Mouse (Mus musculus): ENCODE results near the gene Slc5a2. TPM values are rescaled to one million over a fixed set of nuclear protein-coding genes. Genes with fewer than 3 reads are reported as not detected.

Gene Slc5a2
- polyA plus RNA-seq, 1 experiment from 2014 or later: not detected

- H3K4me1 ChIP-seq: peaks cover 17% of the 10 kb centered on the region
- H3K9ac ChIP-seq: no peak overlapping the region
- WGBS: 95% methylated on average over 27 of the region's 27 CpGs
- ATAC-seq: no peak
- H3K27me3 ChIP-seq: no peaks in the 10 kb centered on the region
- H3K4me2 ChIP-seq: no peak overlapping the region
- H3K36me3 ChIP-seq (ENCODE audit: poor library complexity, severe bottlenecking): peaks cover 50% of the 10 kb centered on the region
- no peak overlapping the region for H3K4me3 ChIP-seq
- no peak overlapping the region for H3K27ac ChIP-seq
- no peaks in the 10 kb centered on the region for H3K9me3 ChIP-seq (replicated peaks)
Observed at GRCm38 (mm10) chr7:128240131-128240784, 25.2 kb upstream of the Slc5a2 start.

DNA sequence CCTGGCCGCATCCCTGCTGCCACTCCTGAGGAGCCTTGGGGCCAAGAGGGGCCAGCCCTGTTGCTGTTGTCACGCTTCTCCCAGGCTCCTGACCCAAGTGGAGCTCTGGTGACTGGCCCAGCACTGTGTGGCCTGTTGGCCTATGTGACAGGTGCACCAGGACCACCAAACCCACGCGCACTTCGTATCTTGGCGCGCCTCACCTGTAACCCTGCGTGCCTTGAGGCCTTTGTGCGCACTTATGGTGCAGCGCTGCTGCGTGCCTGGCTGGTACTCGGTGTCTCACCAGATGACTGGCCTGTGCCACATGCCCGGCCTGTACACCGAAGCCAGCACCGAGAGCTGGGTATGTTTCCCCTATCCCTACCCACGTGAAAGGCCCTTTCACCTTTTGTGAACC is 23.1 kb upstream of the Slc5a2 start:
- peaks cover 22% of the 10 kb centered on the region for H3K4me1 ChIP-seq
- H3K27ac ChIP-seq: no peak overlapping the region
- H3K36me3 ChIP-seq (ENCODE audit: poor library complexity, severe bottlenecking): peaks cover 50% of the 10 kb centered on the region
- no peak overlapping the region for H3K9ac ChIP-seq
- H3K4me2 ChIP-seq: no peak overlapping the region
- H3K27me3 ChIP-seq: no peaks in the 10 kb centered on the region
- 95% methylated on average over 16 of the region's 16 CpGs for WGBS
- no peaks in the 10 kb centered on the region for H3K9me3 ChIP-seq (replicated peaks)
- no peak for ATAC-seq
- no peak overlapping the region for H3K4me3 ChIP-seq

DNA sequence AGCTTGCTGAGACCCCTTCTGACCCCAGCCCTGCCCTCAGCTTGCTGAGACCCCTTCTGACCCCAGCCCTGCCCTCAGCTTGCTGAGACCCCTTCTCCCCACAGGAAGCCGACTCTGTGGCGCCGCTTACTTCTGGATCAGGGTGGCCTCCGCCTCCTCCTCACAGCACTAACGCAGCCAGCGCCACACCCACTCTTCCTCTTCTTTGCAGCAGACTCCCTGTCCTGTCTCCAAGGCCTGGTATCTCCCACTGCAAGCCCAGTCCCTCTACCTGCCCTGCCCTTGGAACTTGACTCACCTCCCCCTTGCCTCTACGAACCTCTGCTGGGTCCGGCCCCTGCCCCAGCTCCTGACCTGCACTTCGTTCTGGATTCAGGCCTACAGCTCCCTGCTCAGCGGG is 21.5 kb upstream of the Slc5a2 start:
- H3K9ac ChIP-seq: no peak overlapping the region

DNA sequence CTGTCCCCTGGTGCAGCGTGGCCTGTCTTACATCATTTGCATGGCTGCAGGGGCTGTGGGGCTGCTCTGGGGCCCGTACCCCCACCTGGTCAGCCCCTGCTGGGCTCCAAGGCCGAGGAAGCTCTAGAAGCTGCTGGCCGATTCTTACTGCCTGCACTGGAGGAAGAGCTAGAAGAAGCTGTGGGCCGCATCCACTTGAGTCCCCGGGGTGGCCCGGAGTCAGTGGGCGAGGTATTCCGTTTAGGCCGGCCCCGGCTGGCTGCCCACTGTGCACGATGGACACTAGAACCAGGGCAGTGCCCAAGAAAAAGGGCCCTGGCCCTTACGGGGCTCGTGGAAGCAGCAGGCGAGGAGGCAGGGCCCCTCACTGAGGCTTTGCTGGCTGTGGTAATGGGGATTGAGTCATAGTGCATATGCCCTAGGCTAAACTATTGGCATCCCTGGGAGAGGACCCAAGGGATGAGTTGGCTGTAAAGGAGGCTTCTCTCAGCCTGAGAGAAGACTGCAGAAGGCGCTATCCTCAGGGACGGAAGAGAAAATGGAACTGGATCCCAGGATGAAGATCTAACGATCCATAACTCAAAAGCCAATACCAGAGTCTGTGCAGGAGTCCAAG is 20.9 kb upstream of the Slc5a2 start:
- Histone ChIP-seq H3K4me3 (no peak overlapping the region), H3K36me3 (ENCODE audit: poor library complexity, severe bottlenecking) (peaks cover 50% of the 10 kb centered on the region), H3K27me3 (no peaks in the 10 kb centered on the region), H3K4me2 (no peak overlapping the region), H3K9me3 (replicated peaks) (no peaks in the 10 kb centered on the region), H3K4me1 (peaks cover 12% of the 10 kb centered on the region), H3K9ac (peak overlapping the region; percentile 16; the same call in 1 of the 2 replicates), H3K27ac (no peak overlapping the region)
- ATAC-seq: no peak
- 90% methylated on average over 18 of the region's 18 CpGs for WGBS

More for the DNA sequence above, 21.5 kb upstream of the Slc5a2 start:
- H3K9me3 ChIP-seq (replicated peaks): no peaks in the 10 kb centered on the region
- no peak overlapping the region for H3K27ac ChIP-seq
- ATAC-seq: no peak
- peaks cover 18% of the 10 kb centered on the region for H3K4me1 ChIP-seq
- H3K4me2 ChIP-seq: no peak overlapping the region
- 59% methylated on average over 10 of the region's 10 CpGs for WGBS
- H3K27me3 ChIP-seq: no peaks in the 10 kb centered on the region
- H3K4me3 ChIP-seq: no peak overlapping the region
- H3K36me3 ChIP-seq (ENCODE audit: poor library complexity, severe bottlenecking): peaks cover 50% of the 10 kb centered on the region

GRCm38 (mm10) chr7:128245547-128245946 is 19.9 kb upstream of the Slc5a2 start:
- Histone ChIP-seq H3K4me2 (no peak overlapping the region), H3K27ac (no peak overlapping the region), H3K4me3 (no peak overlapping the region), H3K9ac (no peak overlapping the region), H3K4me1 (peaks cover 11% of the 10 kb centered on the region), H3K9me3 (replicated peaks) (no peaks in the 10 kb centered on the region), H3K27me3 (peaks cover 7% of the 10 kb centered on the region; the same call in 1 of the 2 replicates), H3K36me3 (ENCODE audit: poor library complexity, severe bottlenecking) (peaks cover 41% of the 10 kb centered on the region)
- ATAC-seq: no peak
- 88% methylated on average over 4 of the region's 4 CpGs for WGBS

DNA sequence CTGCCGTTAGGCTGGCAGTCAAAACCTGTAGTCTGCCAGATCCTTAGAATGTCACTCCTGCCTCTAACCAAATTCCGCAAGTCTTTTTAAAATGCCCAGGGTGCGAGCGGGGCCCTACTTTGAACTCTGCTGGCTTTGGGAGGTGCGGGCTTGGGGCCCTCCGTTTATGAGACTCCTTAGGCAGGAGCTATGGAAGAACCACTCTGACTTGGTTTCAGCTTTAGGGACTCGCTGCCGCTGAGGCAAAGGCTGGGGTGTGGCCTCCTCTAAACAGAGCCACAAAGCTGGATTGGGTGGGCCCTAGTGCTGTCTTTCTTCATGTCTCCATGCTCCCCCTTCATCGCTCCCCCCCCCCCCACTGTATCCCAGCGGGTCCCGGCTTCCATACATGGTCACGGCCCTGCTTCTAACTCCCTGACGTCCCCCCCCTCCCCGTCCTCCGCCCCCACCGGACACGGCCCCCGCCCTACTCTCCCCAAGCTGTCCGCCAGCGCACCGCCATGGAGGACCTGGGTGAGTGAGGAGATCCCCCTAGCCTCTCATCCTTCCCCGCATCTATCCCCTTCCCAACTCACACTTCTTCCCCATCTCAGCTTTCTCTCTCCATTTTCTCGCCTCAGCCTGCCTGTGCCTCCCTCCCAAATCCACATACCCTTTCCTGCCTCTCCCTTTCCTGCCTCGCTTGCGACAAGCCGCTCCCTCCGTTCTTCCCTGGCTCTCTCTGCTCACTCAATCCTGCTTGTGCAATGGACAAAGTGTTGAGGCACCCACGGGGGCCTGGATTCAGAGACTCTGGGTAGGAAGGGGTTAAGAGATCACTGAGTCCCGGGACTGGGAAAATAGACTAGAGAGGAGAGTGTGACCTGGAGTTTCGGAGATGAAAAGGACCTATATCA is 18.7 kb upstream of the Slc5a2 start, which contains the start of gene Tgfb1i1:
TSS of gene Tgfb1i1 (plus strand) at position 317 of the 896 bp plus-strand sequence.
- Histone ChIP-seq H3K4me3 (peak within 1 kb of the TSS; percentile 37), H3K36me3 (ENCODE audit: poor library complexity, severe bottlenecking) (peaks cover 30% of the 10 kb centered on the region), H3K4me1 (peaks cover 11% of the 10 kb centered on the region), H3K27ac (peak within 1 kb of the TSS; percentile 32; the same call in 1 of the 2 replicates), H3K27me3 (peaks cover 10% of the 10 kb centered on the region), H3K9ac (peak within 1 kb of the TSS; percentile 62), H3K9me3 (replicated peaks) (no peaks in the 10 kb centered on the region), H3K4me2 (peak within 1 kb of the TSS; percentile 62)
- 2% methylated on average over 20 of the region's 30 CpGs for WGBS
- peak; percentile 60 for ATAC-seq

- ATAC-seq: peak; percentile 82
- Histone ChIP-seq H3K4me2 (peak overlapping the region; percentile 62), H3K36me3 (ENCODE audit: poor library complexity, severe bottlenecking) (peaks cover 24% of the 10 kb centered on the region), H3K27me3 (peaks cover 15% of the 10 kb centered on the region), H3K4me1 (peaks cover 18% of the 10 kb centered on the region), H3K9ac (peak overlapping the region; percentile 62; the same call in 1 of the 2 replicates), H3K9me3 (replicated peaks) (no peaks in the 10 kb centered on the region), H3K27ac (peak overlapping the region; percentile 32; the same call in 1 of the 2 replicates), H3K4me3 (peak overlapping the region; percentile 37)
- WGBS: under 1% methylated on average over 13 of the region's 13 CpGs
Observed at GRCm38 (mm10) chr7:128247443-128247842, 18.0 kb upstream of the Slc5a2 start.

DNA sequence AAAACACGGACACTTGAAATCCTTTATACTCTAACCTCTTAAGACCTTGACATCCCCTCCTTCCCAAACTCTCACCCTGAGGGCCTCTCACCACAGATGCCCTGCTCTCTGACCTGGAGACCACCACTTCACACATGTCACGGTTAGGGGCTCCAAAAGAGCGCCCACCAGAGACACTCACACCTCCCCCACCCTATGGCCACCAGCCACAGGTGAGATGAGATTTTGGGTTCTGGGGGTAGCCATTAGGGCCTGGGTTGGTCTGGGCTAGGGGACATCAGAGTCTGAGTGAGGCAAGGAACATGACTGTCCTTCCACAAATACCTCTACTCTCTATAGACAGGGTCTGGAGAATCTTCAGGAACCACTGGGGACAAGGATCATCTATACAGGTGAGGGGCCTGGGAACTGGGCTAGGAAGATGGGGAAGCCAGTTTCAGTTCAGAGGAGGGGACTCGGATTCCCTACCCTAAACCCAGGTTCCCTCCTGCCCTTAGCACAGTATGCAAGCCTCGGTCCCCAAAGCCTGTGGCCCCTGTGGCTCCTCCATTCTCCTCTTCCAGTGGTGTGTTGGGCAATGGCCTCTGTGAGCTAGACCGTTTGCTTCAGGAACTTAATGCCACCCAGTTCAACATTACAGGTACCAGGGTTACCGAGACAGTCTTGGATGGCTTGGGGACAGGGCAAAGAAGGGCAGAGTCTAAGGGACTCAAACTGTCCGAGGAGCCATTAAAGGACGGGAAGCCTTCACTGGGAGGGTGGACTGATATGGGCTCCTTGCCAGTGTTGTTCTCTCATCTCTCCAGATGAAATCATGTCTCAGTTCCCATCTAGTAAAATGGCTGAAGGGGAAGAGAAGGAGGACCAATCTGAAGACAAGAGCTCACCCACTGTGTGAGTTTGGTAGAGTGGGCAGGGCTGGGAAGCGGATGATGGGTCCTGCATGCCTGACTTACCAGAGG is 17.1 kb upstream of the Slc5a2 start:
- Histone ChIP-seq H3K4me1 (peaks cover 22% of the 10 kb centered on the region), H3K4me3 (no peak overlapping the region), H3K9me3 (replicated peaks) (no peaks in the 10 kb centered on the region), H3K27ac (no peak overlapping the region), H3K9ac (no peak overlapping the region), H3K4me2 (no peak overlapping the region), H3K36me3 (ENCODE audit: poor library complexity, severe bottlenecking) (peaks cover 16% of the 10 kb centered on the region), H3K27me3 (peaks cover 15% of the 10 kb centered on the region)
- 89% methylated on average over 10 of the region's 10 CpGs for WGBS
- no peak for ATAC-seq

- ATAC-seq: no peak
- no peak overlapping the region for H3K4me3 ChIP-seq
- H3K9me3 ChIP-seq (replicated peaks): no peaks in the 10 kb centered on the region
- peaks cover 17% of the 10 kb centered on the region for H3K27me3 ChIP-seq
- peaks cover 22% of the 10 kb centered on the region for H3K4me1 ChIP-seq
- peaks cover 3% of the 10 kb centered on the region for H3K36me3 ChIP-seq (ENCODE audit: poor library complexity, severe bottlenecking)
- 83% methylated on average over 5 of the region's 5 CpGs for WGBS
- no peak overlapping the region for H3K4me2 ChIP-seq
- no peak overlapping the region for H3K27ac ChIP-seq
- no peak overlapping the region for H3K9ac ChIP-seq
Observed at GRCm38 (mm10) chr7:128249998-128250397, 15.5 kb upstream of the Slc5a2 start.

GRCm38 (mm10) chr7:128251946-128252345 is 13.5 kb upstream of the Slc5a2 start:
- H3K27me3 ChIP-seq: peaks cover 17% of the 10 kb centered on the region
- H3K4me1 ChIP-seq: peaks cover 15% of the 10 kb centered on the region
- no peaks in the 10 kb centered on the region for H3K9me3 ChIP-seq (replicated peaks)
- no peak overlapping the region for H3K27ac ChIP-seq
- 0 out of 2 replicates have a peak overlapping the region, but pooled peaks have one; percentile 48 for H3K9ac ChIP-seq
- H3K36me3 ChIP-seq (ENCODE audit: poor library complexity, severe bottlenecking): no peaks in the 10 kb centered on the region
- peak overlapping the region; percentile 69 for H3K4me2 ChIP-seq
- peak overlapping the region; percentile 37 for H3K4me3 ChIP-seq
- ATAC-seq: no peak
- WGBS: 53% methylated on average over 12 of the region's 12 CpGs

DNA sequence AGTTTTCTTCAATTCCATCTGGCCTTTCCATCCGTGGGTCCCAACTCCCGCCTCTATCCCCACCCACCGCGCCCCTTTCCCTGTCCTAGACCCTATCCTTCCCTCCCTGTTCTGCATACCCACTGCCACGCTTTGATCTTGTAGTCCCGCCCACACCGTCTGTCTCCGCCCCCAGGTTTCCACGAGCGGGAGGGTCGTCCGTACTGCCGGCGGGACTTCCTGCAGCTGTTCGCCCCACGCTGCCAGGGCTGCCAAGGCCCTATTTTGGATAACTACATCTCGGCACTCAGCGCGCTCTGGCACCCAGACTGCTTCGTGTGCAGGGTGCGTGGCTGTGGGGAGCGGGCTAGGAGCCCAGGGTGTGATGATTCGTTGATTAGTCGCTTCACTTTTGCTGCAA is 12.8 kb upstream of the Slc5a2 start:
- H3K4me1 ChIP-seq: peaks cover 11% of the 10 kb centered on the region
- peak overlapping the region; percentile 37 for H3K4me3 ChIP-seq
- peak overlapping the region; percentile 69 for H3K4me2 ChIP-seq
- H3K27ac ChIP-seq: no peak overlapping the region
- ATAC-seq: peak; percentile 83
- H3K36me3 ChIP-seq (ENCODE audit: poor library complexity, severe bottlenecking): no peaks in the 10 kb centered on the region
- H3K9ac ChIP-seq: peak overlapping the region; percentile 48
- H3K27me3 ChIP-seq: peaks cover 17% of the 10 kb centered on the region
- no peaks in the 10 kb centered on the region for H3K9me3 ChIP-seq (replicated peaks)
- 6% methylated on average over 24 of the region's 24 CpGs for WGBS

Data from forebrain, embryonic 13.5 days (tissue).